Mouse (Mus musculus) forebrain, embryonic 11.5 days (tissue): ENCODE measurements at regions not wholly inside any gene's neighbourhood (a gene's known extent, or its start where the extent isn't known, plus 50 kb on each side); places are given as distances from the start of the nearest gene placed in this dataset.
A peak's percentile ranks its signal among the peaks of the same experiment; 100 is the strongest.

Experiments used
- ATAC-seq: fragments of 200-750 bp; cut with Nextera tagmentation; replicated peaks from 2 replicates; pipeline ENCODE4 v1.8.0; 2017; ENCODE audit warnings: moderate TSS enrichment; ENCODE audit not compliant: low FRiP score
- DNase-seq: peaks from one replicate; pipeline ENCODE4 v3.0.0-alpha.2; 2017; ENCODE audit warnings: low spot score
- H3K27ac ChIP-seq: fragments of 300-500 bp; sonication (generic); 2 replicates; pipeline ENCODE4 v1.5.1; 2014; ENCODE audit warnings: low read depth, low read length
- H3K27me3 ChIP-seq: fragments of 300-500 bp; sonication (generic); 2 replicates; pipeline ENCODE4 v1.6.1; 2014; ENCODE audit warnings: mild to moderate bottlenecking, low read length, mixed read lengths; ENCODE audit not compliant: control insufficient read depth, insufficient read depth
- H3K36me3 ChIP-seq: fragments of 300-500 bp; sonication (generic); 2 replicates; pipeline ENCODE4 v1.6.1; 2014; ENCODE audit warnings: mild to moderate bottlenecking, low read length, moderate library complexity, mixed read lengths; ENCODE audit not compliant: control insufficient read depth, insufficient read depth
- H3K4me1 ChIP-seq: fragments of 300-500 bp; sonication (generic); replicated peaks from 2 replicates; pipeline ENCODE4 v1.6.1; 2014; ENCODE audit warnings: low read length, mixed read lengths; ENCODE audit not compliant: control insufficient read depth, insufficient read depth
- H3K4me2 ChIP-seq: fragments of 300-500 bp; sonication (generic); 2 replicates; pipeline ENCODE4 v1.6.1; 2014; ENCODE audit warnings: low read depth, mild to moderate bottlenecking, low read length, moderate library complexity, mixed read lengths; ENCODE audit not compliant: severe bottlenecking
- H3K4me3 ChIP-seq: fragments of 300-500 bp; sonication (generic); 2 replicates; pipeline ENCODE4 v1.5.1; 2014; ENCODE audit warnings: low read depth, low read length
- H3K9ac ChIP-seq: fragments of 300-500 bp; sonication (generic); 2 replicates; pipeline ENCODE4 v1.6.1; 2014; ENCODE audit warnings: low read length
- H3K9me3 ChIP-seq: fragments of 300-500 bp; sonication (generic); 2 replicates; pipeline ENCODE4 v1.6.1; 2016; ENCODE audit warnings: low read length, mixed read lengths; ENCODE audit not compliant: control insufficient read depth
- WGBS: fragments of 180-500 bp; shearing (Covaris S2); extraction: QIAGEN DNeasy Blood & Tissue Kit; methylation state at CpG from one replicate; pipeline ENCODE4 v1.1.7; 2014; 5-methylcytosine and 5-hydroxymethylcytosine counted together

DNA sequence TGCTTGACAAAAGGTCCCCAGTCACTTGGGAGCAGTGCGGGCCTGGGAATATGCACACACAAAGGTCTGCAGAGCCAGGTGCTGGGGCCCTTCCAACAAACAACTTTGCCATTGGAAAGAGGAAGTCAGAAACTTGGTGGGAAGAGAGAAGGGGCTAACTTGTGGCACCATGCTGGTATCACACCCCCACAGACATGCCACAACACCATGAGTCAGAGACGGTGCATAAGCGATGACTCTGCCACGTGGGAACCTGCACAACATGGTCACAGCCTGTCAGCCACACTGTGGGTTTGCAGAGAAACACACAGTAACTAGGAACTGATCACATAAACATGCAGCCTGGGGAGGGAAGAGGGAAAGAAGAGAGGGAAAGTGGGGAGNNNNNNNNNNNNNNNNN, 201.1 kb upstream of the Mvb12b start:
- no peaks in the 10 kb centered on the region; the same call in 1 of the 2 replicates for H3K4me1 ChIP-seq
- H3K27ac ChIP-seq: no peak overlapping the region
- no peak overlapping the region for H3K9ac ChIP-seq
- no peaks in the 10 kb centered on the region for H3K27me3 ChIP-seq
- DNase-seq (no peak), ATAC-seq (no peak)
- H3K4me3 ChIP-seq: no peak overlapping the region
- H3K9me3 ChIP-seq: no peaks in the 10 kb centered on the region
- H3K4me2 ChIP-seq: no peak overlapping the region
- WGBS: 82% methylated on average over 4 of the region's 4 CpGs
- H3K36me3 ChIP-seq: no peaks in the 10 kb centered on the region

DNA sequence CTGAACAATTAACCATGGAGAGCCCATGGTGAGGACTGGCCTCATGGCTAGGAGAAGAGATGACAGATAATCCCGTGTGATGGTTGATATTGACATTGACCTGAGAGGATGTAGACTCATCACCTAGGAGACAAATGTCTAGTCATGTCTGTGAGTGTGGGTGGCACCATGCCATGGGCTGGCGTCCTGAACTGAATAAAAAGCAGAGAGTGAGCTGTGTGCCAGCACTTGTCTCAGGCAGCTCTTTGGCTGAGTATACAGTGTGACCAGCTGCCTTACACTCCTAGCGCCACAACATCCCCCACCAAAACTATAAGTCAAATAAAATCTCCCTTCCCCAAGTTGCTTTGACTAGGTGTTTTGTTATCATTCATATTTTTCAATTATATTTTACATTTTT, 198.4 kb upstream of the Mvb12b start:
- Histone ChIP-seq H3K36me3 (no peaks in the 10 kb centered on the region), H3K4me3 (no peak overlapping the region), H3K4me2 (no peak overlapping the region), H3K9ac (no peak overlapping the region), H3K9me3 (no peaks in the 10 kb centered on the region), H3K27ac (no peak overlapping the region), H3K27me3 (no peaks in the 10 kb centered on the region), H3K4me1 (no peaks in the 10 kb centered on the region; the same call in 1 of the 2 replicates)
- ATAC-seq: no peak
- WGBS: 92% methylated on average over 3 of the region's 3 CpGs
- DNase-seq: no peak

- Histone ChIP-seq H3K4me2 (no peak overlapping the region), H3K9me3 (no peaks in the 10 kb centered on the region), H3K4me3 (no peak overlapping the region), H3K27me3 (no peaks in the 10 kb centered on the region), H3K27ac (no peak overlapping the region), H3K9ac (no peak overlapping the region), H3K4me1 (peaks cover 7% of the 10 kb centered on the region; the same call in 1 of the 2 replicates), H3K36me3 (no peaks in the 10 kb centered on the region)
- 71% methylated on average over 1 of the region's 1 CpGs for WGBS
- ATAC-seq (0 out of 2 replicates have a peak, but pooled peaks have one; percentile 75), DNase-seq (no peak)
These were observed 196.8 kb upstream of the Mvb12b start for GRCm38 (mm10) chr2:34084513-34084912.

DNA sequence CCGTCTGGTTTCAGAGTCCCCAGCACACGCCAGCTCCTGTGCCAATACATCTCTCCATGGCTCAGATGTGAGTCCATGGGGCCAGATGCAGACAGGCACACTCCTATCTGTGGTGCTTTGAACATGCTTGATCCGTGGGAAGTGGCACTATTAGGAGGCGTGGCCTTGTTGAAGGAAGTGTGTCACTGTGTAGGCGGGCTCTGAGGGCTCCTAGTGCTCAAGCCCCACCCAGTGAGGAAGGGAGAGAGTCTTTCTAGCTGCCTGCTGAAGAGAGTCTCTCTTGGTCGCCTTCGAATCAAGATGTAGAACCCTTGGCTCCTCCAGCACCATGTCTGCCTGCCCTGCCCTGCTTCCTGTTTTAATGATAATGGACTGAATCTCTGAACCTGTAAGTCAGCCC, 194.7 kb upstream of the Mvb12b start:
- DNase-seq: no peak

DNA sequence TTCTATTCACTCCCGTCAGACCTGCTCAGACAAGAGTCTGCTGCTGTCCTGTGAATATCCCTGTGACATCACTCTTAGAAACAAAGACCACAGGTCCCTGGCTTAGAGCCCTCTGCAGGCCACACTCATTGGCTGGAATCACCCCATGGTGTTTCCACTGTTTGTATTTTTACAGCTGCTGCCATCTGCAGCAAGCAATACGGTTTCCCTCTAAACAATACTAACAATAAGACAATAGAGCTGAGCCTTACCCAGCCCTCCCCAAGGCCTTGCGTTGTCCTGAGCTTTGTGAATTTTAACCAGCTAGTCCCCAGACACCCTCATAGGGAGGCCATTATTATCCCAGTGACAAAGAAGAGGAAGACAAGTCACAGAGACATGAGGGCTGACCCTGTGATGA, 192.4 kb upstream of the Mvb12b start:
- 21% methylated on average over 3 of the region's 3 CpGs for WGBS
- no peaks in the 10 kb centered on the region for H3K36me3 ChIP-seq
- no peak overlapping the region for H3K27ac ChIP-seq
- no peak overlapping the region for H3K4me2 ChIP-seq
- H3K9ac ChIP-seq: no peak overlapping the region
- ATAC-seq (no peak), DNase-seq (no peak)
- H3K4me3 ChIP-seq: no peak overlapping the region
- H3K9me3 ChIP-seq: no peaks in the 10 kb centered on the region
- H3K27me3 ChIP-seq: no peaks in the 10 kb centered on the region
- H3K4me1 ChIP-seq: peaks cover 15% of the 10 kb centered on the region; the same call in 1 of the 2 replicates

More for the DNA sequence above, 194.7 kb upstream of the Mvb12b start:
- no peaks in the 10 kb centered on the region for H3K9me3 ChIP-seq
- WGBS: 82% methylated on average over 7 of the region's 7 CpGs
- no peaks in the 10 kb centered on the region for H3K27me3 ChIP-seq
- no peak overlapping the region for H3K4me3 ChIP-seq
- no peak overlapping the region for H3K4me2 ChIP-seq
- no peak overlapping the region for H3K9ac ChIP-seq
- no peak overlapping the region for H3K27ac ChIP-seq
- H3K4me1 ChIP-seq: peaks cover 15% of the 10 kb centered on the region; the same call in 1 of the 2 replicates
- no peaks in the 10 kb centered on the region for H3K36me3 ChIP-seq
- ATAC-seq: no peak

DNA sequence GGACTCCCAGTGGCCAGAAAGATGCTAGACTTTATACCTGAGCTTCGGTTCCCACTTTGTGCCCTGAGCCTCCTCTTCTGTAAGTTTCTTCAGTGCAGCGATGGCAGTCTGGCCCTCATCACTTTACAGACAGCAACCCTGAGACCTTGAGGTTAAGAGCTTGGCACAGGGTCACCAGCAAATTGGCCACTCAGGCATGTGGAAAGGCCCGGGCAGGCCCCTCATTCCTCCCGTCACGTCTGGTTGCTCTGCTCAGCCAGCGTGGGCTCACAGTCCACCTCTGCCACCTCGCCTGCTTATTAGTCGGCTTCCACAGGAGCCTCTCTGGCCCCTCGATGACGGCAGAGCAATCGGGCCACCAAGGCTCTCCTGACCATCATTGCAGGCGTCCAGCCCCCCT, 191.5 kb upstream of the Mvb12b start:
- 80% methylated on average over 12 of the region's 12 CpGs for WGBS
- DNase-seq (no peak), ATAC-seq (no peak)
- Histone ChIP-seq H3K27me3 (no peaks in the 10 kb centered on the region), H3K9me3 (no peaks in the 10 kb centered on the region), H3K4me1 (peaks cover 15% of the 10 kb centered on the region; the same call in 1 of the 2 replicates), H3K36me3 (no peaks in the 10 kb centered on the region), H3K9ac (no peak overlapping the region), H3K4me2 (no peak overlapping the region), H3K27ac (no peak overlapping the region), H3K4me3 (no peak overlapping the region)

DNA sequence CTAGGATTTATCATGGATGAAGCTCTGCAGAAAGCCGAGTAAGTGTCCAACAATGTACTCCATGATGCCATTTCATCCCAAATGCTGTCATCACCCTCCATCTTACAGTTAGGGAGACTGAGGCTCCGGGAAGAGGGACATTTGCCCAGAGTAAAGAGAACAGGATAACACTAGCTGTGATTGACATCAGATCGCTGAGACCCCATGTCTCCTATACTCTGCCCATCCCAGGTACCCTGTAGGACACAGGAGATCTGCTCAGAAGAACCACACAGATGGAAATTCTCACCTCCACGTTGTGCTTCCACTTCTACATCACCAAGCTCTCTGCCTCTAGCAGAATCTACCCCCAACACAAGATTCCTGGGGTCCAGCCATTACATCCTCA, 191.1 kb upstream of the Mvb12b start:
- H3K27me3 ChIP-seq: no peaks in the 10 kb centered on the region
- no peak overlapping the region for H3K4me2 ChIP-seq
- H3K9ac ChIP-seq: no peak overlapping the region
- H3K9me3 ChIP-seq: no peaks in the 10 kb centered on the region
- 68% methylated on average over 4 of the region's 4 CpGs for WGBS
- H3K4me1 ChIP-seq: peaks cover 15% of the 10 kb centered on the region; the same call in 1 of the 2 replicates
- ATAC-seq (no peak), DNase-seq (no peak)
- H3K36me3 ChIP-seq: no peaks in the 10 kb centered on the region
- H3K27ac ChIP-seq: no peak overlapping the region
- no peak overlapping the region for H3K4me3 ChIP-seq

DNA sequence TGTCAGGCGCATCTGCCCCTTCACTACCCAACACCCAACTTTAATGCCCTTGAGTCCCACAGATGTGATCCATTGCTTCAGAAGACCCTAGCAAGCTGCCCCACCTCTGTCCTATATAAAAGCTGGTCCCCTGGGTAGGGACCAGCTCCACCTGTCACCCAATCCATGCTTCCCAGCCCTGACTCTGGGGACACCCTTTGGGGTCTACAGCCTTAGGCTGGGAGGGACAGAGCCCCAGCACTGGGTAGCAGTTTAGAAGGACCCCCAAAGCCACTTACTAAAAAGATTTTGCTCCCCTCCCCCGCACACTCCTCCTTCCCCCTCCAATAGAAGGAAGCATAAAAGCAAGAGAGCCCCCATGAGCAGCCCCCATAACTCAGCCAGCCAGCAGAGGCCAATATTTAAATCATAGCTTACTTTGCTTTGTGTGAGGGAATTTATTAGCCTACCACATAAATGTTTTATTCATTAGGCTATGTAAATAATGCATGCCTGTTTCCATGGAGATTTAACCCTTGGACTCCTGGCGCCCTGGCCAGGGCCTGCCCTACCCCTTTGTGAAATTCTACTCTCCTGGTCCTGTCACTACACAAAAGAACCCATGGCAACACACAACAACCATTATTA, 190.6 kb upstream of the Mvb12b start:
- Histone ChIP-seq H3K9ac (no peak overlapping the region), H3K36me3 (no peaks in the 10 kb centered on the region), H3K27me3 (no peaks in the 10 kb centered on the region), H3K4me1 (peaks cover 15% of the 10 kb centered on the region; the same call in 1 of the 2 replicates), H3K4me3 (no peak overlapping the region), H3K27ac (no peak overlapping the region), H3K9me3 (no peaks in the 10 kb centered on the region), H3K4me2 (no peak overlapping the region)
- DNase-seq: peak; percentile 59
- WGBS: 72% methylated on average over 3 of the region's 3 CpGs
- ATAC-seq: peak; percentile 86

- ATAC-seq: no peak
- no peaks in the 10 kb centered on the region for H3K9me3 ChIP-seq
- H3K4me1 ChIP-seq: peaks cover 15% of the 10 kb centered on the region; the same call in 1 of the 2 replicates
- H3K4me3 ChIP-seq: no peak overlapping the region
- no peak overlapping the region for H3K9ac ChIP-seq
- H3K4me2 ChIP-seq: no peak overlapping the region
- DNase-seq: no peak
- no peak overlapping the region for H3K27ac ChIP-seq
- no peaks in the 10 kb centered on the region for H3K36me3 ChIP-seq
- no peaks in the 10 kb centered on the region for H3K27me3 ChIP-seq
- 77% methylated on average over 4 of the region's 4 CpGs for WGBS
These were observed 188.6 kb upstream of the Mvb12b start for GRCm38 (mm10) chr2:34076346-34076745.
